Mouse (Mus musculus) midbrain, embryonic 13.5 days (tissue): ENCODE data around the gene Olfr99. TPM values are rescaled to one million over a fixed set of nuclear protein-coding genes. Genes with fewer than 3 reads are reported as not detected.
"Not testable (repeated sequence)": the region's sequence is repeated elsewhere in the genome, so short reads cannot be mapped to it uniquely, and the experiment has no call there.

Experiments used
- ATAC-seq: fragments of 200-750 bp; cut with Nextera tagmentation; 2 replicates; pipeline ENCODE4 v1.8.0; 2017; ENCODE audit warnings: mild to moderate bottlenecking, moderate TSS enrichment, moderate library complexity
- H3K27ac ChIP-seq: fragments of 300-500 bp; sonication (generic); 2 replicates; pipeline ENCODE4 v1.5.1; 2015; ENCODE audit warnings: inconsistent platforms, mild to moderate bottlenecking, moderate library complexity
- H3K27me3 ChIP-seq: fragments of 300-500 bp; sonication (generic); 2 replicates; pipeline ENCODE4 v1.6.1; 2015; ENCODE audit warnings: mild to moderate bottlenecking, inconsistent platforms
- H3K36me3 ChIP-seq: fragments of 300-500 bp; sonication (generic); 2 replicates; pipeline ENCODE4 v1.6.1; 2015; ENCODE audit warnings: mild to moderate bottlenecking, inconsistent platforms
- H3K4me1 ChIP-seq: fragments of 300-500 bp; sonication (generic); replicated peaks from 2 replicates; pipeline ENCODE4 v1.6.1; 2015; ENCODE audit warnings: inconsistent platforms
- H3K4me2 ChIP-seq: fragments of 300-500 bp; sonication (generic); replicated peaks from 2 replicates; pipeline ENCODE4 v1.6.1; 2015; ENCODE audit warnings: moderate library complexity, mild to moderate bottlenecking, inconsistent platforms
- H3K4me3 ChIP-seq: fragments of 300-500 bp; sonication (generic); replicated peaks from 2 replicates; pipeline ENCODE4 v1.5.1; 2015; ENCODE audit warnings: mild to moderate bottlenecking, inconsistent platforms
- H3K9ac ChIP-seq: fragments of 300-500 bp; sonication (generic); replicated peaks from 2 replicates; pipeline ENCODE4 v1.6.1; 2015; ENCODE audit warnings: mild to moderate bottlenecking, inconsistent platforms
- H3K9me3 ChIP-seq: fragments of 300-500 bp; sonication (generic); 2 replicates; pipeline ENCODE4 v1.6.1; 2016; ENCODE audit warnings: mild to moderate bottlenecking, inconsistent platforms
- WGBS: fragments of 180-500 bp; shearing (Covaris S2); methylation state at CpG from one replicate; pipeline ENCODE4 v1.1.7; 2015; 5-methylcytosine and 5-hydroxymethylcytosine counted together
- polyA plus RNA-seq: library from polyadenylated mRNA; unstranded; fragments of >200 nt; fragmentation: Nextera tagmentation; extraction: Ambion mirVana; gene quantifications from 2 replicates; pipeline ENCODE4 v1.2.1, GENCODE M21; 2015

Gene Olfr99
- polyA plus RNA-seq, 1 experiment from 2014 or later = not detected

GRCm38 (mm10) chr17:37249460-37249859 lies 33.8 kb downstream of the Olfr99 start:
- H3K4me3 ChIP-seq = no peak overlapping the region
- no peaks in the 10 kb centered on the region for H3K4me1 ChIP-seq
- ATAC-seq = no peak
- H3K4me2 ChIP-seq = no peak overlapping the region
- H3K27ac ChIP-seq = no peak overlapping the region
- H3K9ac ChIP-seq = no peak overlapping the region
- H3K36me3 ChIP-seq = no peaks in the 10 kb centered on the region
- H3K9me3 ChIP-seq = no peaks in the 10 kb centered on the region
- no peaks in the 10 kb centered on the region for H3K27me3 ChIP-seq

- H3K36me3 ChIP-seq = no peaks in the 10 kb centered on the region
- no peaks in the 10 kb centered on the region for H3K9me3 ChIP-seq
- H3K9ac ChIP-seq = no peak overlapping the region
- no peak overlapping the region for H3K4me3 ChIP-seq
- H3K27me3 ChIP-seq = no peaks in the 10 kb centered on the region
- H3K4me2 ChIP-seq = no peak overlapping the region
- WGBS = 30% methylated on average over 5 of the region's 5 CpGs
- ATAC-seq = no peak
- H3K27ac ChIP-seq = no peak overlapping the region
- H3K4me1 ChIP-seq = no peaks in the 10 kb centered on the region
These were observed 36.5 kb downstream of the Olfr99 start for GRCm38 (mm10) chr17:37246715-37247114.

GRCm38 (mm10) chr17:37242198-37242597 lies 41.1 kb downstream of the Olfr99 start:
- no peak for ATAC-seq
- H3K27ac ChIP-seq = no peak overlapping the region
- H3K9me3 ChIP-seq = no peaks in the 10 kb centered on the region
- no peaks in the 10 kb centered on the region for H3K27me3 ChIP-seq
- no peak overlapping the region for H3K9ac ChIP-seq
- no peak overlapping the region for H3K4me2 ChIP-seq
- no peak overlapping the region for H3K4me3 ChIP-seq
- H3K4me1 ChIP-seq = no peaks in the 10 kb centered on the region
- no peaks in the 10 kb centered on the region for H3K36me3 ChIP-seq
- 57% methylated on average over 3 of the region's 3 CpGs for WGBS

GRCm38 (mm10) chr17:37237230-37237629 lies 46.0 kb downstream of the Olfr99 start, which contains the start of gene Olfr97:
Olfr97 (minus strand) TSS chr17:37237330.
- not testable (repeated sequence) for H3K4me2 ChIP-seq, H3K9ac ChIP-seq, H3K9me3 ChIP-seq, H3K4me3 ChIP-seq, H3K4me1 ChIP-seq, H3K27ac ChIP-seq, H3K27me3 ChIP-seq, H3K36me3 ChIP-seq, ATAC-seq
- 90% methylated on average over 2 of the region's 2 CpGs for WGBS

Other genes starting within 250 kb of the Olfr99 start
- 46.7 and 53.2 TPM in 2 replicates for gene Gabbr1, start 237.5 kb downstream of the Olfr99 start, polyA plus RNA-seq
- not detected in 2 replicates for gene Olfr90, start 195.0 kb downstream of the Olfr99 start, polyA plus RNA-seq
- not detected in 2 replicates for gene Olfr91, start 185.2 kb downstream of the Olfr99 start, polyA plus RNA-seq
- gene Olfr92, start 163.4 kb downstream of the Olfr99 start, polyA plus RNA-seq = not detected in 2 replicates
- gene Olfr93, start 122.0 kb downstream of the Olfr99 start, polyA plus RNA-seq = not detected in 2 replicates
- gene Ubd, start 89.6 kb downstream of the Olfr99 start, polyA plus RNA-seq = not detected in 2 replicates
- gene Olfr94, start 82.5 kb downstream of the Olfr99 start, polyA plus RNA-seq = not detected in 2 replicates
- gene Olfr95, start 70.3 kb downstream of the Olfr99 start, polyA plus RNA-seq = not detected in 2 replicates
- gene Olfr96, start 63.3 kb downstream of the Olfr99 start, polyA plus RNA-seq = not detected in 2 replicates
- gene Olfr97, start 46.1 kb downstream of the Olfr99 start, polyA plus RNA-seq = not detected in 2 replicates
- gene Olfr98, start 19.7 kb downstream of the Olfr99 start, polyA plus RNA-seq = not detected in 2 replicates
- 0.54 and 1.1 TPM in 2 replicates for gene H2-M3, start 13.2 kb downstream of the Olfr99 start, polyA plus RNA-seq
- gene Olfr101, start 20.9 kb upstream of the Olfr99 start, polyA plus RNA-seq = not detected in 2 replicates
- gene Olfr102, start 33.6 kb upstream of the Olfr99 start, polyA plus RNA-seq = not detected in 2 replicates
- not detected in 2 replicates for gene Olfr103, start 56.2 kb upstream of the Olfr99 start, polyA plus RNA-seq
- not detected in 2 replicates for gene Olfr104-ps, start 76.1 kb upstream of the Olfr99 start, polyA plus RNA-seq
- not detected in 2 replicates for gene Olfr105-ps, start 95.6 kb upstream of the Olfr99 start, polyA plus RNA-seq
- gene Olfr106-ps, start 106.9 kb upstream of the Olfr99 start, polyA plus RNA-seq = not detected in 2 replicates
- gene Olfr107, start 115.8 kb upstream of the Olfr99 start, polyA plus RNA-seq = not detected in 2 replicates
- not detected in 2 replicates for gene Olfr108, start 162.0 kb upstream of the Olfr99 start, polyA plus RNA-seq
- gene Olfr109, start 175.5 kb upstream of the Olfr99 start, polyA plus RNA-seq = not detected in 2 replicates
- not detected in 2 replicates for gene H2-M2, start 200.1 kb upstream of the Olfr99 start, polyA plus RNA-seq
- not detected in 2 replicates for gene Olfr110, start 209.0 kb upstream of the Olfr99 start, polyA plus RNA-seq
- not detected in 2 replicates for gene Olfr111, start 224.6 kb upstream of the Olfr99 start, polyA plus RNA-seq